Mouse (Mus musculus) MEL (cell line): ENCODE measurements around the gene Gadd45a. TPM values are rescaled to one million over a fixed set of nuclear protein-coding genes. Genes with fewer than 3 reads are reported as not detected.

Source experiments
- DNase-seq: peaks from one replicate; pipeline ENCODE4 v3.0.0; 2011; ENCODE audit warnings: low read depth, low spot score
- H3K27ac ChIP-seq: 2 replicates; pipeline ENCODE4 v1.5.1; 2012; ENCODE audit warnings: low read depth, mild to moderate bottlenecking, control low read depth, low read length, moderate library complexity; ENCODE audit not compliant: control insufficient read depth
- H3K27me3 ChIP-seq, 2 experiments: fragments of 150-350 bp in 1 of 2; sonication (generic) in 1 of 2; 2 replicates each; pipeline ENCODE4 v1.6.1; 2012; ENCODE audit warnings: low read length in 2 of 2, mild to moderate bottlenecking in 2 of 2, improper control_type of control experiment in 1 of 2, moderate library complexity in 1 of 2; ENCODE audit not compliant: insufficient read depth in 2 of 2, control insufficient read depth in 1 of 2
- H3K36me3 ChIP-seq, 2 experiments: 2 replicates each; pipeline ENCODE4 v1.6.1; 2012 to 2014; ENCODE audit warnings: low read length in 2 of 2, improper control_type of control experiment in 1 of 2, inconsistent platforms in 1 of 2, mild to moderate bottlenecking in 1 of 2; ENCODE audit not compliant: insufficient read depth in 2 of 2, control insufficient read depth in 1 of 2
- H3K4me1 ChIP-seq, 2 experiments: fragments of 150-350 bp in 1 of 2; sonication (generic) in 1 of 2; 2 replicates each; pipeline ENCODE4 v1.6.1; 2012; ENCODE audit warnings: low read length in 2 of 2, improper control_type of control experiment in 1 of 2, mild to moderate bottlenecking in 1 of 2; ENCODE audit not compliant: insufficient read depth in 2 of 2, control insufficient read depth in 1 of 2
- H3K4me3 ChIP-seq, 2 experiments: fragments of 150-350 bp in 1 of 2; sonication (generic) in 1 of 2; 2 replicates each; pipeline ENCODE4 v1.5.1; 2012; ENCODE audit warnings: low read depth in 2 of 2, low read length in 2 of 2, mild to moderate bottlenecking in 2 of 2, moderate library complexity in 2 of 2, control low read depth in 1 of 2, improper control_type of control experiment in 1 of 2; ENCODE audit not compliant: control insufficient read depth in 1 of 2, insufficient read depth in 1 of 2
- H3K79me2 ChIP-seq: 2 replicates; pipeline ENCODE4 v1.6.1; 2012; ENCODE audit warnings: mild to moderate bottlenecking, low read length, moderate library complexity; ENCODE audit not compliant: control insufficient read depth, poor library complexity, insufficient read depth
- H3K9ac ChIP-seq: 2 replicates; pipeline ENCODE4 v1.6.1; 2012; ENCODE audit warnings: low read depth, mild to moderate bottlenecking, control low read depth, low read length, moderate library complexity; ENCODE audit not compliant: control insufficient read depth, poor library complexity, severe bottlenecking
- H3K9me3 ChIP-seq: fragments of 150-350 bp; sonication (generic); replicated peaks from 2 replicates; pipeline ENCODE4 v1.6.1; 2012; ENCODE audit warnings: mild to moderate bottlenecking, low read length, improper control_type of control experiment, moderate library complexity; ENCODE audit not compliant: insufficient read depth
- BHLHE40 ChIP-seq: IDR thresholded peaks from 2 replicates; pipeline ENCODE4 v1.6.1; 2012; ENCODE audit warnings: low read depth, mild to moderate bottlenecking, inconsistent platforms, low read length, improper control_type of control experiment, borderline replicate concordance
- CHD1 ChIP-seq: IDR thresholded peaks from 2 replicates; pipeline ENCODE4 v1.6.1; 2012; ENCODE audit warnings: low read depth, mild to moderate bottlenecking, inconsistent platforms, low read length, improper control_type of control experiment
- CHD2 ChIP-seq: IDR thresholded peaks from 2 replicates; pipeline ENCODE4 v1.6.1; 2011; ENCODE audit warnings: low read length, improper control_type of control experiment
- E2F4 ChIP-seq: IDR thresholded peaks from 2 replicates; pipeline ENCODE4 v1.6.1; 2011; ENCODE audit warnings: low read depth, low read length, improper control_type of control experiment, borderline replicate concordance
- ELF1 ChIP-seq: IDR thresholded peaks from 2 replicates; pipeline ENCODE4 v1.6.1; 2014; ENCODE audit warnings: low read depth, mild to moderate bottlenecking, inconsistent platforms, low read length, improper control_type of control experiment, moderate library complexity
- EP300 ChIP-seq, 2 experiments: IDR thresholded peaks; 2 replicates each; pipeline ENCODE4 v1.6.1; 2011; ENCODE audit warnings: improper control_type of control experiment in 2 of 2, low read length in 2 of 2, low read depth in 1 of 2, mild to moderate bottlenecking in 1 of 2
- ETS1 ChIP-seq: IDR thresholded peaks from 2 replicates; pipeline ENCODE4 v1.6.1; 2012; ENCODE audit warnings: low read depth, mild to moderate bottlenecking, inconsistent platforms, low read length, improper control_type of control experiment, moderate library complexity
- GABPA ChIP-seq: IDR thresholded peaks from 2 replicates; pipeline ENCODE4 v1.6.1; 2012; ENCODE audit warnings: low read depth, mild to moderate bottlenecking, inconsistent platforms, low read length, improper control_type of control experiment, moderate library complexity
- GATA1 ChIP-seq: IDR thresholded peaks from 2 replicates; pipeline ENCODE4 v1.6.1; 2011; ENCODE audit warnings: low read depth, low read length, improper control_type of control experiment
- HCFC1 ChIP-seq: IDR thresholded peaks from 2 replicates; pipeline ENCODE4 v1.6.1; 2012; ENCODE audit warnings: low read depth, mild to moderate bottlenecking, inconsistent platforms, low read length, improper control_type of control experiment, moderate library complexity
- JUND ChIP-seq: IDR thresholded peaks from 2 replicates; pipeline ENCODE4 v1.6.1; 2011; ENCODE audit warnings: low read depth, mild to moderate bottlenecking, improper control_type of control experiment, low read length
- KAT2A ChIP-seq: conservative IDR thresholded peaks from 2 replicates; pipeline ENCODE4 v1.6.1; 2012; ENCODE audit warnings: low read depth, low read length, improper control_type of control experiment, inconsistent platforms
- MAFK ChIP-seq: IDR thresholded peaks from 2 replicates; pipeline ENCODE4 v1.6.1; 2011; ENCODE audit warnings: low read depth, mild to moderate bottlenecking, low read length, improper control_type of control experiment, borderline replicate concordance
- MAX ChIP-seq: IDR thresholded peaks from 2 replicates; pipeline ENCODE4 v1.6.1; 2011; ENCODE audit warnings: low read length, improper control_type of control experiment
- MEF2A ChIP-seq: IDR thresholded peaks from 2 replicates; pipeline ENCODE4 v1.6.1; 2014; ENCODE audit warnings: low read depth, mild to moderate bottlenecking, inconsistent platforms, low read length, improper control_type of control experiment; ENCODE audit not compliant: poor library complexity, insufficient replicate concordance, severe bottlenecking; ENCODE audit errors: extremely low read depth
- MXI1 ChIP-seq: IDR thresholded peaks from 2 replicates; pipeline ENCODE4 v1.6.1; 2011; ENCODE audit warnings: mild to moderate bottlenecking, low read depth, low read length, improper control_type of control experiment
- MYB ChIP-seq: IDR thresholded peaks from 2 replicates; pipeline ENCODE4 v1.6.1; 2011; ENCODE audit warnings: mild to moderate bottlenecking, low read depth, low read length, improper control_type of control experiment
- MYC ChIP-seq: IDR thresholded peaks from 2 replicates; pipeline ENCODE4 v1.6.1; 2011; ENCODE audit warnings: low read depth, mild to moderate bottlenecking, low read length, improper control_type of control experiment, moderate library complexity
- NELFE ChIP-seq: IDR thresholded peaks from 2 replicates; pipeline ENCODE4 v1.6.1; 2011; ENCODE audit warnings: low read depth, low read length, improper control_type of control experiment
- NRF1 ChIP-seq: IDR thresholded peaks from 2 replicates; pipeline ENCODE4 v1.6.1; 2014; ENCODE audit warnings: low read depth, mild to moderate bottlenecking, inconsistent platforms, low read length, improper control_type of control experiment, moderate library complexity; ENCODE audit not compliant: poor library complexity, insufficient read depth, severe bottlenecking
- POLR2A ChIP-seq, 2 experiments: IDR thresholded peaks; 2 replicates each; pipeline ENCODE4 v1.6.1; 2011 to 2012; ENCODE audit warnings: low read length in 2 of 2, mild to moderate bottlenecking in 2 of 2, control low read depth in 1 of 2, improper control_type of control experiment in 1 of 2, low read depth in 1 of 2, moderate library complexity in 1 of 2; ENCODE audit not compliant: control insufficient read depth in 1 of 2, insufficient read depth in 1 of 2, poor library complexity in 1 of 2
- POLR2AphosphoS2 ChIP-seq: IDR thresholded peaks from 2 replicates; pipeline ENCODE4 v1.6.1; 2011; ENCODE audit warnings: low read length, improper control_type of control experiment
- POLR2AphosphoS5 ChIP-seq: IDR thresholded peaks from 2 replicates; pipeline ENCODE4 v1.6.1; 2012; ENCODE audit warnings: low read depth, borderline replicate concordance, mild to moderate bottlenecking, inconsistent platforms, low read length, moderate library complexity, mixed read lengths
- RAD21 ChIP-seq: IDR thresholded peaks from 2 replicates; pipeline ENCODE4 v1.6.1; 2011; ENCODE audit warnings: mild to moderate bottlenecking, low read depth, low read length, improper control_type of control experiment
- RCOR1 ChIP-seq: IDR thresholded peaks from 2 replicates; pipeline ENCODE4 v1.6.1; 2012; ENCODE audit warnings: low read depth, mild to moderate bottlenecking, inconsistent platforms, low read length, improper control_type of control experiment
- SIN3A ChIP-seq: IDR thresholded peaks from 2 replicates; pipeline ENCODE4 v1.6.1; 2012; ENCODE audit warnings: low read length, improper control_type of control experiment, inconsistent platforms
- SMC3 ChIP-seq: IDR thresholded peaks from 2 replicates; pipeline ENCODE4 v1.6.1; 2011; ENCODE audit warnings: low read depth, low read length, improper control_type of control experiment
- TAL1 ChIP-seq: IDR thresholded peaks from 2 replicates; pipeline ENCODE4 v1.6.1; 2012; ENCODE audit warnings: mild to moderate bottlenecking, inconsistent platforms, low read length, moderate library complexity, mixed read lengths
- TBP ChIP-seq: IDR thresholded peaks from 2 replicates; pipeline ENCODE4 v1.8.0; 2011; ENCODE audit warnings: low read depth, low read length, improper control_type of control experiment
- TCF12 ChIP-seq: IDR thresholded peaks from 2 replicates; pipeline ENCODE4 v1.6.1; 2014; ENCODE audit warnings: low read depth, mild to moderate bottlenecking, inconsistent platforms, low read length, improper control_type of control experiment, moderate library complexity
- UBTF ChIP-seq: IDR thresholded peaks from 2 replicates; pipeline ENCODE4 v1.6.1; 2012; ENCODE audit warnings: low read depth, mild to moderate bottlenecking, inconsistent platforms, low read length, improper control_type of control experiment, moderate library complexity, borderline replicate concordance; ENCODE audit not compliant: insufficient read depth
- USF1 ChIP-seq: IDR thresholded peaks from 2 replicates; pipeline ENCODE4 v1.6.1; 2014; ENCODE audit warnings: low read depth, mild to moderate bottlenecking, inconsistent platforms, low read length, improper control_type of control experiment, moderate library complexity
- ZKSCAN1 ChIP-seq: IDR thresholded peaks from 2 replicates; pipeline ENCODE4 v1.6.1; 2012; ENCODE audit warnings: low read depth, mild to moderate bottlenecking, inconsistent platforms, low read length, improper control_type of control experiment, moderate library complexity
- ZNF384 ChIP-seq: IDR thresholded peaks from 2 replicates; pipeline ENCODE4 v1.6.1; 2012; ENCODE audit warnings: low read depth, mild to moderate bottlenecking, inconsistent platforms, low read length, improper control_type of control experiment
- polyA plus RNA-seq, 2 experiments: library from polyadenylated mRNA; stranded (reverse) in 1 of 2; unstranded in 1 of 2; fragments of >175 nt in 1 of 2; fragments of >200 nt in 1 of 2; gene quantifications; 2 replicates each; pipeline versions ENCODE4 v1.2.1 to v1.2.4; 2012; ENCODE audit warnings: low replicate concordance in 2 of 2, low read depth in 1 of 2; ENCODE audit not compliant: insufficient read length in 2 of 2, insufficient read depth in 1 of 2, missing spikeins in 1 of 2
- total RNA-seq: library from RNA; depleted of rRNA; stranded (reverse); fragments of 300-350 nt; gene quantifications from 2 replicates; pipeline ENCODE4 v1.2.3, GENCODE M21; 2012; rRNA removed

Gadd45a gene
- total RNA-seq: 18.1 and 29.3 TPM in 2 replicates
- polyA plus RNA-seq: 10 to 100 TPM in 1 of 2 experiments, not detected in 1; 37.4 TPM

DNA sequence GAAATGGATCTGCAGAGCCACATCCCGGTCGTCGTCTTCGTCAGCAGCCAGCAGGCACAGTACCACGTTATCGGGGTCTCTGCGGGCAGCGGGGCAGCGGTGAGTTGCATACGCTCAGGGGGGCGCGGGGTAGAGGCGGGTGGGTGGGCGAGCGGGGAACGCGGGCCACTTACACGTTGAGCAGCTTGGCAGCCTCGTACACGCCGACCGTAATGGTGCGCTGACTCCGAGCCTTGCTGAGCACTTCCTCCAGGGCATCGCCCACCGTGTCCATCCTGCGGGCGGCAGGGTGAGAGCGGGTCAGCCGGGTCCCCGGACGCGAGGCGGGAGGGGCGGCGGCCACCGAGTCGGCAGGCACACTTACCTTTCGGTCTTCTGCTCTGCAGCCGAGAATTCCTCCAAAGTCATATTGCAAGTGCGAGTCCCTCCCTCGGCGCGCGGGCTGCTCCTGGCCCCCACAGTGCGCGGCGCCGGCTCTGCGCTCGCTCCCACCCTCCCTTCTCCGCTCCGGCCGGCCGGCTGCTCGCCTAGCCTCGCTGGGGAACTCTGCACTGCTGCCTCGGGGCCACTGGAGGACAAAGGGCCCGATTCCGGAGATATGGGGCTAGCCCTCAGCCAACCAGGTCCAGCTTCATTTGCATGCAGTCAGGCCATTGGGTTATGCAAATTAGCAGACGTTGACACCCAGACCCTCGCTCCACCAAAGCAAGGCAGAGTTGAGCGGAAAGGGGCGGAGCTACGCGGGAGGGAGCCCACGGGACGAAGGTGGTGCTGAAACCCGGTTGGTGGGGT is at the start of gene Gadd45a:
Gene Gadd45a, minus strand, starts transcription at position 621 of the 792 bp plus-strand sequence.
- Histone ChIP-seq H3K36me3 (peaks cover 4 to 15% of the 10 kb centered on the region in 2 experiments), H3K27me3 (no peaks in the 10 kb centered on the region), H3K79me2 (peaks cover 16% of the 10 kb centered on the region), H3K9ac (peak within 1 kb of the TSS; percentile 93), H3K4me3 (peak within 1 kb of the TSS; percentile 83 to 91), H3K4me1 (peaks cover 3 to 6% of the 10 kb centered on the region in 2 experiments; a peak in 3 of 4 replicates), H3K27ac (peak within 1 kb of the TSS; percentile 99), H3K9me3 (no peaks in the 10 kb centered on the region)
- DNase-seq: peak; percentile 99
- peak; percentile 99 for TF ChIP-seq POLR2AphosphoS2
- TF ChIP-seq E2F4: no peak
- no peak for TF ChIP-seq SMC3
- TF ChIP-seq MYB: no peak
- TF ChIP-seq UBTF: peak; percentile 99; the same call in 1 of the 2 replicates
- peak; percentile 86 for TF ChIP-seq TCF12
- TF ChIP-seq USF1: peak; percentile 25; the same call in 1 of the 2 replicates
- TF ChIP-seq BHLHE40: 0 out of 2 replicates have a peak, but pooled peaks have one; percentile 5
- TF ChIP-seq NRF1: peak; percentile 22; the same call in 1 of the 2 replicates
- peak; percentile 92 for TF ChIP-seq POLR2AphosphoS5
- TF ChIP-seq SIN3A: peak; percentile 64
- no peak for TF ChIP-seq JUND
- TF ChIP-seq KAT2A: no peak; the same call in 1 of the 2 replicates
- TF ChIP-seq MAX: peak; percentile 42
- no peak for TF ChIP-seq MEF2A
- TF ChIP-seq ZKSCAN1: no peak
- TF ChIP-seq TBP: peak; percentile 97
- TF ChIP-seq MYC: no peak
- TF ChIP-seq ELF1: peak; percentile 36; the same call in 1 of the 2 replicates
- peak; percentile 99 for TF ChIP-seq NELFE
- TF ChIP-seq ETS1: peak; percentile 75
- no peak for TF ChIP-seq TAL1
- no peak for TF ChIP-seq MAFK
- TF ChIP-seq RAD21: no peak; the same call in 1 of the 2 replicates
- no peak for TF ChIP-seq CHD2
- TF ChIP-seq GABPA: no peak
- TF ChIP-seq MXI1: peak; percentile 72
- peak; percentile 99 for TF ChIP-seq POLR2A (IDR thresholded peaks at IDR 0.05; ENCODE audit: control insufficient read depth in 1 of 2, insufficient read depth in 1 of 2, low read depth in 1 of 2, low read length in 2 of 2, poor library complexity in 1 of 2)
- TF ChIP-seq CHD1: peak; percentile 95
- TF ChIP-seq HCFC1: peak; percentile 72
- peak; percentile 85 for TF ChIP-seq RCOR1
- TF ChIP-seq ZNF384: 0 out of 2 replicates have a peak, but pooled peaks have one; percentile 13
- peak; percentile 43; the same call in 1 of the 2 replicates for TF ChIP-seq GATA1
- TF ChIP-seq EP300 (IDR thresholded peaks at IDR 0.05; ENCODE audit: low read depth in 1 of 2, low read length in 2 of 2): peak; percentile 53 to 68
